Mouse (Mus musculus) CH12.LX (cell line): ENCODE measurements around the gene Hnrnpul1. TPM values are rescaled to one million over a fixed set of nuclear protein-coding genes. Genes with fewer than 3 reads are reported as not detected.

Source experiments
- DNase-seq: peaks from one replicate; pipeline ENCODE4 v3.0.0-alpha.2; 2013; ENCODE audit errors: extremely low read depth
- H3K27ac ChIP-seq: 2 replicates; pipeline ENCODE4 v1.5.1; 2012; ENCODE audit warnings: low read depth, mild to moderate bottlenecking, control low read depth, moderate library complexity; ENCODE audit not compliant: insufficient read depth
- H3K27me3 ChIP-seq: replicated peaks from 2 replicates; pipeline ENCODE3; 2012; ENCODE audit warnings: inconsistent platforms
- H3K36me3 ChIP-seq, 2 experiments: replicated peaks in 1 of 2; 2 replicates each; pipeline versions ENCODE3 to v1.6.1; 2012; ENCODE audit warnings: inconsistent platforms in 1 of 2, low read length in 1 of 2, mild to moderate bottlenecking in 1 of 2, mixed read lengths in 1 of 2, moderate library complexity in 1 of 2; ENCODE audit not compliant: control insufficient read depth in 1 of 2, insufficient read depth in 1 of 2
- H3K4me1 ChIP-seq, 2 experiments: 2 replicates each; pipeline ENCODE4 v1.6.1; 2012; ENCODE audit warnings: inconsistent platforms in 1 of 2, moderate library complexity in 1 of 2; ENCODE audit not compliant: insufficient read depth in 2 of 2, control insufficient read depth in 1 of 2
- H3K4me2 ChIP-seq: 2 replicates; pipeline ENCODE4 v1.6.1; 2012; ENCODE audit warnings: low read depth, mild to moderate bottlenecking, control low read depth; ENCODE audit not compliant: poor library complexity, insufficient read depth, severe bottlenecking
- H3K4me3 ChIP-seq, 3 experiments: fragments of 150-350 bp in 1 of 3; sonication (generic) in 1 of 3; replicated peaks in 1 of 3; 2 replicates each; pipeline versions ENCODE3 to v1.5.1; 2011 to 2012; ENCODE audit warnings: low read depth in 2 of 3, low read length in 2 of 3, mild to moderate bottlenecking in 2 of 3, moderate library complexity in 2 of 3, control low read depth in 1 of 3, improper control_type of control experiment in 1 of 3, inconsistent platforms in 1 of 3, mixed read lengths in 1 of 3; ENCODE audit not compliant: poor library complexity in 1 of 3
- H3K79me2 ChIP-seq: replicated peaks from 2 replicates; pipeline ENCODE4 v1.6.1; 2012; ENCODE audit warnings: mild to moderate bottlenecking, moderate library complexity; ENCODE audit not compliant: control insufficient read depth, poor library complexity, insufficient read depth, severe bottlenecking; ENCODE audit errors: extremely low read depth
- H3K9ac ChIP-seq: 2 replicates; pipeline ENCODE4 v1.6.1; 2012; ENCODE audit warnings: low read depth, mild to moderate bottlenecking, control low read depth, moderate library complexity; ENCODE audit not compliant: insufficient read depth
- H3K9me3 ChIP-seq: replicated peaks from 2 replicates; pipeline ENCODE3; 2012; ENCODE audit warnings: low read length, inconsistent platforms, mixed read lengths
- BHLHE40 ChIP-seq: IDR thresholded peaks from 2 replicates; pipeline ENCODE4 v1.6.1; 2011; ENCODE audit warnings: mild to moderate bottlenecking, low read depth, low read length, improper control_type of control experiment
- CTCF ChIP-seq, 2 experiments: IDR thresholded peaks in 1 of 2; conservative IDR thresholded peaks in 1 of 2; 2 replicates each; pipeline ENCODE4 v1.5.1; 2011 to 2012; ENCODE audit warnings: low read depth in 2 of 2, low read length in 2 of 2, improper control_type of control experiment in 1 of 2, inconsistent platforms in 1 of 2, mild to moderate bottlenecking in 1 of 2, moderate library complexity in 1 of 2
- IRF4 ChIP-seq: IDR thresholded peaks from 2 replicates; pipeline ENCODE4 v1.6.1; 2014; ENCODE audit warnings: low read depth, mild to moderate bottlenecking, inconsistent platforms, low read length, improper control_type of control experiment
- JUN ChIP-seq: IDR thresholded peaks from 2 replicates; pipeline ENCODE4 v1.6.1; 2011; ENCODE audit warnings: low read depth, mild to moderate bottlenecking, low read length, improper control_type of control experiment, moderate library complexity; ENCODE audit not compliant: insufficient read depth
- JUND ChIP-seq: conservative IDR thresholded peaks from 2 replicates; pipeline ENCODE4 v1.6.1; 2011; ENCODE audit warnings: low read depth, low read length, improper control_type of control experiment
- KAT2A ChIP-seq: IDR thresholded peaks from 2 replicates; pipeline ENCODE4 v1.6.1; 2012; ENCODE audit warnings: low read length, improper control_type of control experiment, inconsistent platforms; ENCODE audit not compliant: insufficient replicate concordance
- MAX ChIP-seq: IDR thresholded peaks from 2 replicates; pipeline ENCODE4 v1.6.1; 2011; ENCODE audit warnings: low read length, improper control_type of control experiment
- MAZ ChIP-seq: IDR thresholded peaks from 2 replicates; pipeline ENCODE4 v1.6.1; 2012; ENCODE audit warnings: low read depth, mild to moderate bottlenecking, inconsistent platforms, low read length, improper control_type of control experiment, moderate library complexity
- MEF2A ChIP-seq: IDR thresholded peaks from 2 replicates; pipeline ENCODE4 v1.6.1; 2014; ENCODE audit warnings: low read depth, mild to moderate bottlenecking, inconsistent platforms, low read length, improper control_type of control experiment, borderline replicate concordance
- MYC ChIP-seq: IDR thresholded peaks from 2 replicates; pipeline ENCODE4 v1.6.1; 2011; ENCODE audit warnings: low read depth, mild to moderate bottlenecking, improper control_type of control experiment, low read length
- NELFE ChIP-seq: IDR thresholded peaks from 2 replicates; pipeline ENCODE4 v1.6.1; 2011; ENCODE audit warnings: low read depth, low read length, improper control_type of control experiment
- NRF1 ChIP-seq: IDR thresholded peaks from 2 replicates; pipeline ENCODE4 v1.6.1; 2014; ENCODE audit warnings: low read depth, mild to moderate bottlenecking, inconsistent platforms, low read length, improper control_type of control experiment, moderate library complexity
- POLR2A ChIP-seq: IDR thresholded peaks from 2 replicates; pipeline ENCODE4 v1.6.1; 2011; ENCODE audit warnings: low read depth, mild to moderate bottlenecking, improper control_type of control experiment, low read length
- RCOR1 ChIP-seq: conservative IDR thresholded peaks from 2 replicates; pipeline ENCODE4 v1.6.1; 2012; ENCODE audit warnings: low read depth, mild to moderate bottlenecking, inconsistent platforms, low read length, improper control_type of control experiment
- SIN3A ChIP-seq: IDR thresholded peaks from 2 replicates; pipeline ENCODE4 v1.6.1; 2012; ENCODE audit warnings: low read length, improper control_type of control experiment, inconsistent platforms
- SMC3 ChIP-seq: IDR thresholded peaks from 2 replicates; pipeline ENCODE4 v1.6.1; 2011; ENCODE audit warnings: low read depth, low read length, improper control_type of control experiment
- TBP ChIP-seq: conservative IDR thresholded peaks from 2 replicates; pipeline ENCODE4 v1.6.1; 2011; ENCODE audit warnings: low read depth, low read length, improper control_type of control experiment
- TCF12 ChIP-seq: IDR thresholded peaks from 2 replicates; pipeline ENCODE4 v1.6.1; 2014; ENCODE audit warnings: low read depth, mild to moderate bottlenecking, inconsistent platforms, low read length, improper control_type of control experiment
- UBTF ChIP-seq: IDR thresholded peaks from 2 replicates; pipeline ENCODE4 v1.6.1; 2012; ENCODE audit warnings: low read depth, mild to moderate bottlenecking, inconsistent platforms, low read length, improper control_type of control experiment, moderate library complexity
- ZKSCAN1 ChIP-seq: IDR thresholded peaks from 2 replicates; pipeline ENCODE4 v1.6.1; 2012; ENCODE audit warnings: low read depth, inconsistent platforms, low read length, improper control_type of control experiment, borderline replicate concordance
- ZMIZ1 ChIP-seq: IDR thresholded peaks from 2 replicates; pipeline ENCODE4 v1.6.1; 2012; ENCODE audit warnings: low read depth, mild to moderate bottlenecking, inconsistent platforms, low read length, improper control_type of control experiment
- ZNF384 ChIP-seq: IDR thresholded peaks from 2 replicates; pipeline ENCODE4 v1.6.1; 2012; ENCODE audit warnings: low read depth, low read length, improper control_type of control experiment, inconsistent platforms
- dilution Hi-C: fragments of 300-500 bp; cut with MboI; formaldehyde crosslinking; loops from 2 replicates; pipeline ENCODE4 v1.14.3; 2020; ENCODE audit warnings: low sequenced_read_pairs; ENCODE audit not compliant: extremely low pct_unique_long_range_greater_than_20kb, extremely low pct_ligation_motif_present
- in situ Hi-C: fragments of 300-500 bp; cut with MboI; formaldehyde crosslinking; loops from 3 replicates; pipeline ENCODE4 v1.14.3; 2019; ENCODE audit warnings: low sequenced_read_pairs, low pct_ligation_motif_present, low pct_unique_long_range_greater_than_20kb, mixed read lengths
- polyA plus RNA-seq: library from polyadenylated mRNA; unstranded; fragments of >175 nt; gene quantifications from 2 replicates; pipeline ENCODE4 v1.2.1, GENCODE M21; 2012; ENCODE audit warnings: low read depth; ENCODE audit not compliant: insufficient read length
- total RNA-seq, 2 experiments: library from RNA; depleted of rRNA; stranded (reverse); fragments of 300-350 nt in 1 of 2; fragments of >200 nt in 1 of 2; gene quantifications; 2 replicates each; pipeline ENCODE4 v1.2.3; 2012 to 2014

Hnrnpul1 gene
- total and polyA plus RNA-seq, 3 experiments: 52.6 to 188 (median 72.2) TPM

DNA sequence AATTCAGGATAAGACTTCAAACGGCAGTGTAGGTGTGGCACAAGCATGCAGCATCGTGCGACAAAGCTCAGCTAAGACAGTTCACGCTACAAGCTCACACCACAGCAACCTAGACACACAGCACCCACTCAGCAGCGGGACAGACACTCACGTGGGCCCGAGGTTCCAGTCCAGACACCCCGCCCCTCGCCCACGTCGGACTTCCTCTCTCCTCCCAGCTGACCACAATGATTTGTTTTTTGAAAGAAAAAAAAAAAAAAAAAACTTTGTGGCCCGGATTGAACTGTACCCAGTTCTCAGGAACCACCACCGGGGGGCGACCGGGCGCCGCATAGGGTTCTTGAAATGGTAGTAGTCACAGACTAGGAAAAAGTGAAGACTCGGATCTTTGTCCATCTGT is 1.5 kb upstream of the Hnrnpul1 start (continued):
- TF ChIP-seq SIN3A: peak; percentile 85
- peak; percentile 90 for TF ChIP-seq MAX
- no peak; the same call in 1 of the 2 replicates for TF ChIP-seq ZKSCAN1
- TF ChIP-seq JUN: no peak
- TF ChIP-seq TCF12: peak; percentile 58
- TF ChIP-seq IRF4: peak; percentile 82
- TF ChIP-seq ZNF384: peak; percentile 100
- TF ChIP-seq MYC: peak; percentile 66; the same call in 1 of the 2 replicates
- peak; percentile 25; the same call in 1 of the 2 replicates for TF ChIP-seq NRF1
- TF ChIP-seq KAT2A: no peak
- peak; percentile 84 for TF ChIP-seq SMC3
- TF ChIP-seq POLR2A: peak; percentile 74
- peak; percentile 14 to 97; a peak in 2 of 4 replicates for TF ChIP-seq CTCF (conservative IDR thresholded peaks at IDR 0.05 in 1 of 2, IDR thresholded peaks at IDR 0.05 in 1 of 2; ENCODE audit: low read depth in 2 of 2, low read length in 2 of 2)
- peak; percentile 29; the same call in 1 of the 2 replicates for TF ChIP-seq JUND
- peak; percentile 60; the same call in 1 of the 2 replicates for TF ChIP-seq MAZ
- no peak for TF ChIP-seq MEF2A
- TF ChIP-seq ZMIZ1: no peak
- no peak for TF ChIP-seq RCOR1
- TF ChIP-seq NELFE: peak; percentile 54; the same call in 1 of the 2 replicates
- no peak; the same call in 1 of the 2 replicates for TF ChIP-seq UBTF
- peak; percentile 57; the same call in 1 of the 2 replicates for TF ChIP-seq TBP

GRCm38 (mm10) chr7:25755468-25755833 is 894 bp upstream of the Hnrnpul1 start:
- peaks cover 41% of the 10 kb centered on the region for H3K79me2 ChIP-seq
- dilution Hi-C loops: no loop called here
- peaks cover 3 to 22% of the 10 kb centered on the region in 2 experiments for H3K36me3 ChIP-seq
- DNase-seq: no peak
- peak overlapping the region; percentile 58 for H3K9ac ChIP-seq
- peak overlapping the region; percentile 89 for H3K4me2 ChIP-seq
- H3K4me3 ChIP-seq: peak overlapping the region; percentile 66 to 95 (median 66)
- peaks cover 5 to 29% of the 10 kb centered on the region in 2 experiments; a peak in 3 of 4 replicates for H3K4me1 ChIP-seq
- H3K9me3 ChIP-seq: no peaks in the 10 kb centered on the region
- H3K27me3 ChIP-seq: peaks cover 34% of the 10 kb centered on the region
- H3K27ac ChIP-seq: peak overlapping the region; percentile 78
- TF ChIP-seq BHLHE40: 0 out of 2 replicates have a peak, but pooled peaks have one; percentile 3
- TF ChIP-seq POLR2A: no peak
- in situ Hi-C loops: loop anchor here (5.0 kb wide), 1 partner anchor 52 kb away; no protein-coding TSS in a partner anchor
